Mouse (Mus musculus) bone marrow macrophage, adult 2 months (primary cell): Measurements from ENCODE around the gene Cyp1a1.

ENCODE experiments used
- CTCF ChIP-seq: IDR thresholded peaks from 2 replicates; pipeline ENCODE4 v1.5.1; 2012; ENCODE audit warnings: low read depth, mild to moderate bottlenecking, low read length, moderate library complexity
- POLR2A ChIP-seq: IDR thresholded peaks from 2 replicates; pipeline ENCODE4 v1.6.1; 2012; ENCODE audit warnings: mild to moderate bottlenecking, low read depth, low read length, borderline replicate concordance

DNA sequence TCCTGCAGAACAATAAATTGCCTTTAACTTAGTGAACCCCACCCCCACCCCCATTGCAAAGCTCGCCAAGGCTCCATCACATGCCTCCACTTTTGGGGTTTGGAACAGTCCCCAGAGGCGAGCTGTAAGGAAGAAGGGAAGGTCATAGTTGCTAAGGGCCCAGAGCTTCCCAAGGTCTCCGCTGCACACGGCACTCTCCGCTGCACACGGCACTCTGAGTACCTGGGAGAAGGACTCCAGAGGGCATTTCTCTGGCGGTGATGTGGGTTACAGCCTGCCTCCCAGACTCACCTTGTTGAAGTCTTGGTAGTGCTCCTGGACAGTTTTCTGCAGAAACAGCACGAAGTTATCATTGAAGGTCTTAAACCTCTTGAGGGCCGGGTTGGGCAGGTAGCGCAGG lies 6.3 kb upstream of the Cyp1a1 start:
- TF ChIP-seq CTCF (no peak), POLR2A (no peak)
